Mouse (Mus musculus) right cerebral cortex, postnatal 36 days (tissue): ENCODE measurements around the gene Arhgef3.

Experiments
- DNase-seq, 2 experiments: peaks; one replicate each; pipeline ENCODE4 v3.0.0; 2022; ENCODE audit warnings: low spot score in 2 of 2, mixed read lengths in 1 of 2

The Arhgef3 gene

GRCm38 (mm10) chr14:27371669-27372076, 257.0 kb downstream of the Arhgef3 start:
- DNase-seq, result no peak

- no peak for DNase-seq
Measured at GRCm38 (mm10) chr14:27373498-27373897, 258.8 kb downstream of the Arhgef3 start.

GRCm38 (mm10) chr14:27376115-27376648, 261.5 kb downstream of the Arhgef3 start:
- no peak for DNase-seq

- no peak for DNase-seq
Measured at GRCm38 (mm10) chr14:27378669-27379068, 264.0 kb downstream of the Arhgef3 start.

- no peak for DNase-seq
Measured at GRCm38 (mm10) chr14:27379404-27379803, 264.7 kb downstream of the Arhgef3 start.

GRCm38 (mm10) chr14:27381459-27381858, 266.8 kb downstream of the Arhgef3 start:
- no peak for DNase-seq

- no peak for DNase-seq
Measured at GRCm38 (mm10) chr14:27383321-27383830, 268.7 kb downstream of the Arhgef3 start.

- no peak for DNase-seq
Measured at GRCm38 (mm10) chr14:27384143-27384542, 269.4 kb downstream of the Arhgef3 start.

GRCm38 (mm10) chr14:27388616-27389015, 273.9 kb downstream of the Arhgef3 start:
- DNase-seq, result no peak

GRCm38 (mm10) chr14:27389722-27390121, 275.0 kb downstream of the Arhgef3 start:
- no peak for DNase-seq

- DNase-seq, result no peak
Measured at GRCm38 (mm10) chr14:27390663-27391062, 276.0 kb downstream of the Arhgef3 start.

GRCm38 (mm10) chr14:27391776-27392308, 277.1 kb downstream of the Arhgef3 start:
- no peak for DNase-seq

GRCm38 (mm10) chr14:27392660-27393059, 278.0 kb downstream of the Arhgef3 start:
- DNase-seq, result no peak

GRCm38 (mm10) chr14:27393806-27394205, 279.1 kb downstream of the Arhgef3 start:
- no peak for DNase-seq

- DNase-seq, result no peak
Measured at GRCm38 (mm10) chr14:27396424-27396823, 281.7 kb downstream of the Arhgef3 start.

GRCm38 (mm10) chr14:27397526-27397925, 282.8 kb downstream of the Arhgef3 start:
- DNase-seq, result no peak

GRCm38 (mm10) chr14:27400495-27400894, 285.8 kb downstream of the Arhgef3 start:
- no peak for DNase-seq

GRCm38 (mm10) chr14:27401717-27402278, 287.1 kb downstream of the Arhgef3 start:
- DNase-seq, result no peak

GRCm38 (mm10) chr14:27402332-27403250, 287.9 kb downstream of the Arhgef3 start:
- no peak for DNase-seq

- DNase-seq, result no peak
Measured at GRCm38 (mm10) chr14:27405452-27405851, 290.8 kb downstream of the Arhgef3 start.

- no peak for DNase-seq
Measured at GRCm38 (mm10) chr14:27405947-27406346, 291.2 kb downstream of the Arhgef3 start.

- DNase-seq, result no peak
Measured at GRCm38 (mm10) chr14:27408240-27408639, 293.5 kb downstream of the Arhgef3 start.
